Mouse (Mus musculus): ENCODE results near the gene Atg9a. TPM values are rescaled to one million over a fixed set of nuclear protein-coding genes. Genes with fewer than 3 reads are reported as not detected.

Gene Atg9a
- total RNA-seq, 2 experiments from 2014 or later, result 110 to 115 TPM

- DNase-seq (ENCODE audit: low spot score in 2 of 2), result no peak
These were observed 25.0 kb upstream of the Atg9a start for GRCm38 (mm10) chr1:75216797-75217585.

GRCm38 (mm10) chr1:75215785-75216184, 23.8 kb upstream of the Atg9a start:
- no peak for DNase-seq (ENCODE audit: low spot score in 2 of 2)

- peak; percentile 66 to 85 for DNase-seq (ENCODE audit: low spot score in 2 of 2)
These were observed 22.9 kb upstream of the Atg9a start for GRCm38 (mm10) chr1:75214886-75215285.

- no peak for DNase-seq (ENCODE audit: low spot score in 2 of 2)
These were observed 22.4 kb upstream of the Atg9a start for GRCm38 (mm10) chr1:75214442-75214841.

GRCm38 (mm10) chr1:75213096-75213495, 21.1 kb upstream of the Atg9a start:
- DNase-seq (ENCODE audit: low spot score in 2 of 2), result no peak

- DNase-seq (ENCODE audit: low spot score in 2 of 2), result no peak
These were observed 20.5 kb upstream of the Atg9a start for GRCm38 (mm10) chr1:75212542-75212941.

- DNase-seq (ENCODE audit: low spot score in 2 of 2), result no peak
These were observed 19.2 kb upstream of the Atg9a start for GRCm38 (mm10) chr1:75211141-75211708.

- DNase-seq (ENCODE audit: low spot score in 2 of 2), result peak; percentile 94 to 98
These were observed 18.4 kb upstream of the Atg9a start, which contains the start of the genes Glb1l and Stk16 for GRCm38 (mm10) chr1:75210136-75211087. Gene Glb1l, minus strand, starts transcription at chr1:75210813. Gene Stk16, plus strand, starts transcription at chr1:75210838.

- DNase-seq (ENCODE audit: low spot score in 2 of 2), result no peak
These were observed 17.1 kb upstream of the Atg9a start for GRCm38 (mm10) chr1:75208967-75209678.

- DNase-seq (ENCODE audit: low spot score in 2 of 2), result no peak
These were observed 9.2 kb upstream of the Atg9a start for GRCm38 (mm10) chr1:75201236-75201635.

- DNase-seq (ENCODE audit: low spot score in 2 of 2), result no peak
These were observed 456 bp upstream of the Atg9a start for GRCm38 (mm10) chr1:75192452-75192851.

GRCm38 (mm10) chr1:75191258-75191621, 756 bp downstream of the Atg9a start:
- DNase-seq (ENCODE audit: low spot score in 2 of 2), result no peak

- DNase-seq (ENCODE audit: low spot score in 2 of 2), result no peak
These were observed 1.4 kb downstream of the Atg9a start for GRCm38 (mm10) chr1:75190577-75190976.

GRCm38 (mm10) chr1:75187914-75188483, 4.0 kb downstream of the Atg9a start:
- no peak for DNase-seq (ENCODE audit: low spot score in 2 of 2)

- no peak for DNase-seq (ENCODE audit: low spot score in 2 of 2)
These were observed 4.9 kb downstream of the Atg9a start for GRCm38 (mm10) chr1:75187126-75187525.

GRCm38 (mm10) chr1:75185495-75185894, 6.5 kb downstream of the Atg9a start:
- no peak for DNase-seq (ENCODE audit: low spot score in 2 of 2)

- DNase-seq (ENCODE audit: low spot score in 2 of 2), result no peak
These were observed 9.8 kb downstream of the Atg9a start for GRCm38 (mm10) chr1:75182160-75182559.

GRCm38 (mm10) chr1:75181377-75181870, 10.6 kb downstream of the Atg9a start:
- no peak for DNase-seq (ENCODE audit: low spot score in 2 of 2)

- no peak for DNase-seq (ENCODE audit: low spot score in 2 of 2)
These were observed 11.3 kb downstream of the Atg9a start for GRCm38 (mm10) chr1:75180741-75181140.

- DNase-seq (ENCODE audit: low spot score in 2 of 2), result peak; percentile 89 to 95
These were observed 11.8 kb downstream of the Atg9a start, which contains the start of gene Abcb6 for GRCm38 (mm10) chr1:75180105-75180590. Gene Abcb6, minus strand, starts transcription at chr1:75180392.
